In the genomic region with DNA sequence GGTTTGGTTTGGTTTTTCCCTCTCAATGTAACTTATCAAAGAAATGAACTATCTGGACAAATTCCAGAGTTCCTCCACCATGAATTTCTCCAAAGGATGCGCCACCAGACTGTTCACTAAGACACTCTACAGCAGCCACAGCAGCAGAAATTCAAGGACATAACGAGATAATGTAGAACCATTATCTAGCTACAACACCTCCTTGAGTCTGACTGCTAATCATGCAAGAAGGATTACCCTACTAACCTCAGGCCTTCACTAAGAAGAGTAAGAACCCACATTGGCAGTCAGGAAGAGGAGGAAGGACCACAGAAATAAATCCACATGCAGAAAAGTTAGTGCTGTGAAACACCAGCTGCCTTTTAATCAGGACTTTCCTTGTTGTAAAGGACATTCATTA, we compare ENCODE assay signal across 17 mouse cellular contexts.
"Had no signal": no experiment of that assay in that cellular context is flagged by ENCODE, and none has a peak within 500 bp of the region (broad histone marks: within the 10 kb centered on the region; RNA-seq: fewer than 3 reads in every experiment).

No protein-coding gene starts in this region.

- ATAC-seq: liver, embryonic 12.5 days; liver, postnatal 0 days; lung, postnatal 0 days; midbrain, embryonic 13.5 days; midbrain, embryonic 15.5 days; midbrain, embryonic 16.5 days had no signal

- DNase-seq: left cerebral cortex, postnatal 4 days; liver; liver, embryonic 13.5 days; liver, postnatal 0 days; lung, adult 18-20 months; lung, adult 2 months; lung, embryonic 14.5 days; lung, postnatal 10 days; lung, postnatal 14 days; lung, postnatal 36 days; lung, postnatal 4 days; midbrain, embryonic 14.5 days had no signal
